ENCODE assay signal across 8 mouse cellular contexts in the genomic region with DNA sequence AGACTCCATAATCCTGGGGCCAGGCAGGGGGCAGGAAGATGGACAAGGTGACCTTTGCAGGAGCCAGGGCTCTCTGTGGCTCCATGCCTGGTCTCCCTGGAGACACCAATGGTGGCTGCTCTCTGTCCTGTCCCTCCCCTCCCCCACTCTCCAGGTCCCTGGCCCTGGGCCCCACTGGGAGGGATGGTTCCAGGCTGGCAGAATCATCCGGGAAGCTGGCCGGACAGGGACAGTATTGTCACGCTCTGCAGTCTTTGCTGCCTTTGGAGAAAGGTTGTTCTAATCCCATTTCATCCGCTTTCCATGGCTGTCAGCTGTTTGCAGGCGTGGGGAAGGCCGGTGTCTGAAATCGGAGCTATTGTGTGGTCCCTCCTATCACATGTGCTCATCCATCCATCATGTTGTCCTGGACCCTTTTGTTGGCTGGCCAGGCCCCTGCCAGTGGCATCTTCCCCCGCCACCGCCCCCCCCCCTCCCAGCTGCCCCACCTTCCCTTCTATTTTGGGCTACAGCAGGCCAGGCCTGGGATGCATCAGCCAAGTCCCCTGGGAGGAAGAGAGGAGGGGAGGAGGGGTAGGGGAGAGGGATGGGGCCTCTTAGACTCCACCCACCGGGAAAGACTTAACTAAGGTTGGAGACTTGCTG. TPM values are rescaled to one million over a fixed set of nuclear protein-coding genes. Genes with fewer than 3 reads are reported as not detected.
DNase-seq lines count a peak whose midpoint lies in the region; ATAC-seq and TF ChIP-seq lines count a peak whose summit lies in the region.

No protein-coding gene starts in this region.

- intact Hi-C loops in left cerebral cortex, postnatal 14 days (cut with DNase I): no loop called here

- TF ChIP-seq EP300 in lung, postnatal 0 days (IDR thresholded peaks at IDR 0.05): no peak

- no peak for DNase-seq in lung, postnatal 0 days (ENCODE audit: low spot score)
- no peak for DNase-seq in lung, postnatal 25 days (ENCODE audit: low spot score)
- DNase-seq in embryonic facial prominence, embryonic 14.5 days (ENCODE audit: low spot score): peak; percentile 88
- DNase-seq in left cerebral cortex, adult 9 months (ENCODE audit: low spot score in 2 of 2): no peak
- DNase-seq in left cerebral cortex, postnatal 14 days (ENCODE audit: low spot score in 2 of 2): no peak

- H3K36me3 ChIP-seq in lung, postnatal 0 days (ENCODE audit: insufficient read depth, low read length): no peaks in the 10 kb centered on the region
- no peaks in the 10 kb centered on the region for H3K36me3 ChIP-seq in embryonic facial prominence, embryonic 14.5 days (ENCODE audit: control insufficient read depth, insufficient read depth, low read length)
- no peaks in the 10 kb centered on the region for H3K36me3 ChIP-seq in hindbrain, embryonic 12.5 days
- H3K36me3 ChIP-seq in midbrain, embryonic 13.5 days: no peaks in the 10 kb centered on the region

- no peaks in the 10 kb centered on the region for H3K9me3 ChIP-seq in lung, postnatal 0 days (ENCODE audit: low read length)
- no peaks in the 10 kb centered on the region for H3K9me3 ChIP-seq in embryonic facial prominence, embryonic 14.5 days (ENCODE audit: control insufficient read depth, low read length)
- H3K9me3 ChIP-seq in hindbrain, embryonic 12.5 days (replicated peaks): no peaks in the 10 kb centered on the region
- H3K9me3 ChIP-seq in midbrain, embryonic 13.5 days: no peaks in the 10 kb centered on the region

- H3K4me2 ChIP-seq in lung, postnatal 0 days (replicated peaks; ENCODE audit: low read depth, low read length): no peak overlapping the region
- H3K4me2 ChIP-seq in embryonic facial prominence, embryonic 14.5 days (ENCODE audit: low read depth, low read length): no peak overlapping the region
- H3K4me2 ChIP-seq in hindbrain, embryonic 12.5 days (replicated peaks): 0 out of 2 replicates have a peak overlapping the region, but pooled peaks have one; percentile 5
- H3K4me2 ChIP-seq in midbrain, embryonic 13.5 days (replicated peaks): peak overlapping the region; percentile 15; the same call in 1 of the 2 replicates

- no peaks in the 10 kb centered on the region for H3K27me3 ChIP-seq in lung, postnatal 0 days (replicated peaks; ENCODE audit: insufficient read depth, low read length)
- H3K27me3 ChIP-seq in embryonic facial prominence, embryonic 14.5 days (replicated peaks; ENCODE audit: control insufficient read depth, insufficient read depth, low read length): no peaks in the 10 kb centered on the region
- no peaks in the 10 kb centered on the region for H3K27me3 ChIP-seq in hindbrain, embryonic 12.5 days
- H3K27me3 ChIP-seq in midbrain, embryonic 13.5 days: peaks cover 9% of the 10 kb centered on the region; the same call in 1 of the 2 replicates

- H3K4me1 ChIP-seq in lung, postnatal 0 days (ENCODE audit: insufficient read depth, low read depth, low read length): no peaks in the 10 kb centered on the region
- H3K4me1 ChIP-seq in embryonic facial prominence, embryonic 14.5 days (ENCODE audit: control insufficient read depth, insufficient read depth, low read length): peaks cover 15% of the 10 kb centered on the region
- peaks cover 43% of the 10 kb centered on the region for H3K4me1 ChIP-seq in hindbrain, embryonic 12.5 days
- peaks cover 38% of the 10 kb centered on the region for H3K4me1 ChIP-seq in midbrain, embryonic 13.5 days (replicated peaks)

- WGBS in lung, postnatal 0 days: 13% methylated on average over 9 of the region's 10 CpGs
- 27% methylated on average over 10 of the region's 10 CpGs for WGBS in embryonic facial prominence, embryonic 14.5 days
- 8% methylated on average over 10 of the region's 10 CpGs for WGBS in hindbrain, embryonic 12.5 days
- WGBS in midbrain, embryonic 13.5 days: 2% methylated on average over 10 of the region's 10 CpGs

- TF ChIP-seq CTCF in lung, postnatal 0 days (IDR thresholded peaks at IDR 0.05): no peak

- 0 out of 2 replicates have a peak, but pooled peaks have one; percentile 19 for ATAC-seq in lung, postnatal 0 days
- ATAC-seq in embryonic facial prominence, embryonic 14.5 days (ENCODE audit: low read depth): peak; percentile 81
- ATAC-seq in hindbrain, embryonic 12.5 days (ENCODE audit: low FRiP score): peak; percentile 89
- peak; percentile 92 for ATAC-seq in midbrain, embryonic 13.5 days
- ATAC-seq in erythroid progenitor cell, adult 5-6 weeks (replicated peaks; ENCODE audit: low FRiP score, poor library complexity, severe bottlenecking): no peak

- H3K9ac ChIP-seq in lung, postnatal 0 days (replicated peaks; ENCODE audit: low read depth): no peak overlapping the region
- no peak overlapping the region for H3K9ac ChIP-seq in embryonic facial prominence, embryonic 14.5 days (ENCODE audit: low read depth, low read length)
- H3K9ac ChIP-seq in hindbrain, embryonic 12.5 days: no peak overlapping the region
- H3K9ac ChIP-seq in midbrain, embryonic 13.5 days (replicated peaks): no peak overlapping the region; the same call in 1 of the 2 replicates

- no peak overlapping the region for H3K27ac ChIP-seq in lung, postnatal 0 days (ENCODE audit: low read length)
- H3K27ac ChIP-seq in embryonic facial prominence, embryonic 14.5 days (replicated peaks; ENCODE audit: low read depth, low read length): 0 out of 2 replicates have a peak overlapping the region, but pooled peaks have one; percentile 7
- peak overlapping the region; percentile 80 for H3K27ac ChIP-seq in hindbrain, embryonic 12.5 days
- H3K27ac ChIP-seq in midbrain, embryonic 13.5 days: peak overlapping the region; percentile 71

- no peak overlapping the region for H3K4me3 ChIP-seq in lung, postnatal 0 days (ENCODE audit: low read depth, low read length)
- H3K4me3 ChIP-seq in embryonic facial prominence, embryonic 14.5 days (ENCODE audit: low read depth, low read length): no peak overlapping the region
- no peak overlapping the region for H3K4me3 ChIP-seq in hindbrain, embryonic 12.5 days
- H3K4me3 ChIP-seq in midbrain, embryonic 13.5 days (replicated peaks): no peak overlapping the region

RNA-seq across cellular contexts. Expression of a gene that starts 26.3 kb away (rescaled TPM):
- 0.66 and 0.93 TPM in 2 replicates for polyA plus RNA-seq in lung, postnatal 0 days (2015; fragmentation: Nextera tagmentation; extraction: Ambion mirVana)
- 5.9 and 6.3 TPM in 2 replicates for polyA plus RNA-seq in embryonic facial prominence, embryonic 14.5 days (2014; fragmentation: Nextera tagmentation; extraction: Ambion mirVana)
- polyA plus RNA-seq in hindbrain, embryonic 12.5 days (2016; fragmentation: Nextera tagmentation; extraction: Ambion mirVana): 6.4 and 7.1 TPM in 2 replicates
- 3.8 and 5.0 TPM in 2 replicates for polyA plus RNA-seq in midbrain, embryonic 13.5 days (2015; fragmentation: Nextera tagmentation; extraction: Ambion mirVana)
- 10 to 100 TPM; 34.7 to 44.8 TPM for total RNA-seq in left cerebral cortex, postnatal 14 days (2021)
- total RNA-seq in erythroid progenitor cell, adult 5-6 weeks (2015; ENCODE audit: low replicate concordance): not detected in 2 replicates
- 0.15 and 0.26 TPM in 2 replicates for total RNA-seq in erythroid progenitor cell, adult 5-6 weeks (2017; ENCODE audit: low replicate concordance)

Comparison
In these comparisons a context has a peak if more than half of its experiments do, and no peak if none do; other contexts are left out.
1. H3K4me2 ChIP-seq: peak in hindbrain, embryonic 12.5 days (single experiment) and midbrain, embryonic 13.5 days (single experiment); none in lung, postnatal 0 days (single experiment) and embryonic facial prominence, embryonic 14.5 days (single experiment).